Mouse (Mus musculus) embryonic facial prominence, embryonic 12.5 days (tissue): ENCODE results near the gene Slc51a. TPM values are rescaled to one million over a fixed set of nuclear protein-coding genes. Genes with fewer than 3 reads are reported as not detected.

ENCODE experiments used
- ATAC-seq: fragments of 200-750 bp; cut with Nextera tagmentation; 2 replicates; pipeline ENCODE4 v1.8.0; 2017; ENCODE audit not compliant: insufficient number of reproducible peaks, insufficient read depth, low FRiP score, low TSS enrichment
- H3K27ac ChIP-seq: fragments of 300-500 bp; sonication (generic); 2 replicates; pipeline ENCODE4 v1.5.1; 2016; ENCODE audit warnings: mild to moderate bottlenecking
- H3K27me3 ChIP-seq: fragments of 300-500 bp; sonication (generic); 2 replicates; pipeline ENCODE4 v1.6.1; 2016; ENCODE audit warnings: mild to moderate bottlenecking, moderate library complexity
- H3K36me3 ChIP-seq: fragments of 300-500 bp; sonication (generic); 2 replicates; pipeline ENCODE4 v1.6.1; 2016; ENCODE audit warnings: mild to moderate bottlenecking
- H3K4me1 ChIP-seq: fragments of 300-500 bp; sonication (generic); 2 replicates; pipeline ENCODE4 v1.6.1; 2016
- H3K4me2 ChIP-seq: fragments of 300-500 bp; sonication (generic); replicated peaks from 2 replicates; pipeline ENCODE4 v1.6.1; 2016; ENCODE audit warnings: mild to moderate bottlenecking, moderate library complexity
- H3K4me3 ChIP-seq: fragments of 300-500 bp; sonication (generic); 2 replicates; pipeline ENCODE4 v1.5.1; 2016; ENCODE audit warnings: mild to moderate bottlenecking
- H3K9ac ChIP-seq: fragments of 300-500 bp; sonication (generic); 2 replicates; pipeline ENCODE4 v1.6.1; 2016; ENCODE audit warnings: mild to moderate bottlenecking, moderate library complexity
- H3K9me3 ChIP-seq: fragments of 300-500 bp; sonication (generic); 2 replicates; pipeline ENCODE4 v1.6.1; 2016; ENCODE audit warnings: mild to moderate bottlenecking, moderate library complexity
- WGBS: fragments of 180-500 bp; shearing (Covaris S2); methylation state at CpG from one replicate; pipeline ENCODE4 v1.1.7; 2016; 5-methylcytosine and 5-hydroxymethylcytosine counted together
- polyA plus RNA-seq: library from polyadenylated mRNA; unstranded; fragments of >200 nt; fragmentation: Nextera tagmentation; extraction: Ambion mirVana; gene quantifications from 2 replicates; pipeline ENCODE4 v1.2.1, GENCODE M21; 2016

The Slc51a gene
- polyA plus RNA-seq, 1 experiment from 2014 or later = 0.33 TPM

DNA sequence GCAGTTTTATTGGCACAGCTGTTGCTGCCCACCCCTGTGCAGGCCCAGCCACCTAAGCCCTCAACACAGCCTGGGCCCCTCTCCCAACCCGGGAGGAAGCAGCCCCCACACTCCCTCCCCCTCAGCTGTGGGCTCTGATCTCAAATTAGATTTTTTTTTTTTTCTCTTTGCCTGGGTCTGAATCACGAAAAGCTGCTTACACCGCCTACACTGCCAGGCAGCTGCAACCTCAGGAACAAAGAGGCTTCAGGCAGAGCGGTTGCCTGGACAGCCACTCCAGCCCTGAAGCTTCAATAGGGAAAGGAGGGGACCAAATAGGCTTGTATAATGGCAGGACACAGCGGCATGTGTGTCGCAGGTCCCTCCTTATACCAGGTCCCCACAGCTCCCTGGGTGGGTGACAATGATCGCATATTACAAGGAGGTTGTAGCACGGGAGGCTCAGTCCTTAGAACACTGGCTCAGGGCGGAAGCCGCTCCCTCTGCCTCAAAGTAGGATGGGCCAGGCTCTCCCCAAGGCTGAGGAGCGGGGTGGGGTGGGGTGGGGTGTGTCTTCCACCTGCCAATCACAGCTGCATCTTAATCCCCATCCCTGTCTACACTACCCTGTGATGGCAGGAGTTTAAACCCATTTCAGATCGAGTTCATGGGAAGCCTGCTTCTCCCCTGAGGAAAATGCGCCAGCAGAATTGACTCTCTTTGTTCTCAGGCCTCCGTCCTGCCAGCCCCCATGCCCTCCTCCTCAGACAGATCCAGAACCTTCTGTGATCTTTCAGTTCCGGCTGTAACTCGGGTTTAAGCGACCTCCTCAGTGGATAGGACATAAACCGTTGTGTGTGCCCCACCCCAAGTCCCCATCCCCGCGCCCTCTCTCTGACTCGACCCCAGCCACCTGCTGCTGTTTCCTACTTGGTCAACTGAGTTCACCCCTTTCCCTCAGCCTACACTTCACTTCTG lies 28.6 kb upstream of the Slc51a start:
- no peaks in the 10 kb centered on the region for H3K27me3 ChIP-seq
- H3K36me3 ChIP-seq = no peaks in the 10 kb centered on the region
- peak overlapping the region; percentile 94 for H3K27ac ChIP-seq
- peak; percentile 86 for ATAC-seq
- peak overlapping the region; percentile 54 for H3K9ac ChIP-seq
- H3K9me3 ChIP-seq = no peaks in the 10 kb centered on the region
- peaks cover 13% of the 10 kb centered on the region; the same call in 1 of the 2 replicates for H3K4me1 ChIP-seq
- H3K4me3 ChIP-seq = 0 out of 2 replicates have a peak overlapping the region, but pooled peaks have one; percentile 9
- 12% methylated on average over 21 of the region's 21 CpGs for WGBS
- H3K4me2 ChIP-seq = peak overlapping the region; percentile 46

DNA sequence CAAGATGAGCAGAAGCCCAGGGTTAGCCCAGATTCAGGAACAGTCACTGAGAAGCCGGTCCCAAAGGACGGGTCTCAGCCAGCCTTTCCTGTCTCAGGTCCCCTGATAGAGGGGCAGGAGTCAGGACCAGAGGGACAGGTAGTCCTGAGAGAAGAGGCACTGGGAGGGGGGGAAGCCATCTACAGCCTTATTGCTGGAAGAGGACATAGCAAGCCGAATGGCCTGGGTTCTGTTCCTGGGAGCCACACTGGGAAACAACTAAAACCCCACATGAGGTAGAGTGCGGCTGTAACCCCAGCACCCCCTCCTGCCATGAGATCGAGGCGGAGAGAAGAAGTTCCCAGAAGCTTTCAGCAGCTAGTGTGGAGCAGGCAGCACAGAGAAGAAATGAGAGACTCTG lies 26.3 kb upstream of the Slc51a start:
- H3K36me3 ChIP-seq = no peaks in the 10 kb centered on the region
- H3K9me3 ChIP-seq = no peaks in the 10 kb centered on the region
- H3K9ac ChIP-seq = no peak overlapping the region
- H3K27me3 ChIP-seq = no peaks in the 10 kb centered on the region
- no peak for ATAC-seq
- H3K27ac ChIP-seq = no peak overlapping the region
- 87% methylated on average over 6 of the region's 6 CpGs for WGBS
- H3K4me2 ChIP-seq = no peak overlapping the region
- peaks cover 16% of the 10 kb centered on the region; the same call in 1 of the 2 replicates for H3K4me1 ChIP-seq
- no peak overlapping the region for H3K4me3 ChIP-seq

DNA sequence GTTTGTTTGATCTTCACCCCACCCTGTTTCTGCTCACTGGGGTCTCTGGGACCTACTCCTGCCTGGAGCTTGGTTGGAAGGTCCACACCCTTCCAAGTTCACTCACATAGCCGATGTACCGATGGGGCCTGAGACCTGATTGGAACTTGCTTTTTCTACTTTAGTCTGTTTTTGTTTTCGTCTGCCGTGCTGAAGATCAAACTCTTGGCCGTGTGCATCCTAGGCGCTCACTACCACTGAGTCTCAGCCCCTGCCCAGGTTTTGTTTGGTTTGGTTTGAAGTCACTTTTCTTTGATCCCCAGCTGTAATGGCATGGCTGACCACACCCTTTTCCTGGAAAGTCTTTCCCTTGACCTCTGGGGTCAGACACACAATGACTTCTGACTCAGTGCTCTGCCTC lies 25.7 kb upstream of the Slc51a start:
- WGBS = 82% methylated on average over 6 of the region's 6 CpGs
- Histone ChIP-seq H3K27me3 (no peaks in the 10 kb centered on the region), H3K9me3 (no peaks in the 10 kb centered on the region), H3K4me1 (peaks cover 16% of the 10 kb centered on the region; the same call in 1 of the 2 replicates), H3K27ac (no peak overlapping the region), H3K36me3 (no peaks in the 10 kb centered on the region), H3K4me3 (no peak overlapping the region), H3K4me2 (no peak overlapping the region), H3K9ac (no peak overlapping the region)
- no peak for ATAC-seq

DNA sequence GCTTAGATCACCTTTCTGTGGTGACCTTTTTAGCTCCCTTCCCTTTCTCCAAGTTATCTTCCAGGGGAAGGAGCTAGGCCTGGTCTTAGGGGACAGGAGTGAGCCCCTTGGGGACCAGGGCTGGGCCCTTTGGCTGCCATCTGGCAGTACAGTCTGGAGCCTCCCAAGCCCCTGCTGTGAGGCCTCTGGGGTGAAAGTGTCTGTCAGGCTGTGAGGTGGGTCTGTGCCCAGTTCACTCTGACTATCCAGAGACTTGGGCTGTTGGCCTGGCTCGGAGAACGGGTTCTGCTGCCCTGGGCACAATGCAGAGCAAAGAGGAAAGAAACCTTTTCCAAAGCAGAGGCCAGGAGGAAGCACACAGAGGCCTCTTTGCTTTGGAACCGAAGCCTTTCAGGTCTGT lies 25.2 kb upstream of the Slc51a start:
- no peak overlapping the region for H3K27ac ChIP-seq
- H3K36me3 ChIP-seq = no peaks in the 10 kb centered on the region
- no peak overlapping the region for H3K4me3 ChIP-seq
- H3K4me2 ChIP-seq = no peak overlapping the region
- 77% methylated on average over 3 of the region's 3 CpGs for WGBS
- H3K9ac ChIP-seq = no peak overlapping the region
- H3K9me3 ChIP-seq = no peaks in the 10 kb centered on the region
- H3K4me1 ChIP-seq = peaks cover 16% of the 10 kb centered on the region; the same call in 1 of the 2 replicates
- no peaks in the 10 kb centered on the region for H3K27me3 ChIP-seq
- ATAC-seq = no peak

DNA sequence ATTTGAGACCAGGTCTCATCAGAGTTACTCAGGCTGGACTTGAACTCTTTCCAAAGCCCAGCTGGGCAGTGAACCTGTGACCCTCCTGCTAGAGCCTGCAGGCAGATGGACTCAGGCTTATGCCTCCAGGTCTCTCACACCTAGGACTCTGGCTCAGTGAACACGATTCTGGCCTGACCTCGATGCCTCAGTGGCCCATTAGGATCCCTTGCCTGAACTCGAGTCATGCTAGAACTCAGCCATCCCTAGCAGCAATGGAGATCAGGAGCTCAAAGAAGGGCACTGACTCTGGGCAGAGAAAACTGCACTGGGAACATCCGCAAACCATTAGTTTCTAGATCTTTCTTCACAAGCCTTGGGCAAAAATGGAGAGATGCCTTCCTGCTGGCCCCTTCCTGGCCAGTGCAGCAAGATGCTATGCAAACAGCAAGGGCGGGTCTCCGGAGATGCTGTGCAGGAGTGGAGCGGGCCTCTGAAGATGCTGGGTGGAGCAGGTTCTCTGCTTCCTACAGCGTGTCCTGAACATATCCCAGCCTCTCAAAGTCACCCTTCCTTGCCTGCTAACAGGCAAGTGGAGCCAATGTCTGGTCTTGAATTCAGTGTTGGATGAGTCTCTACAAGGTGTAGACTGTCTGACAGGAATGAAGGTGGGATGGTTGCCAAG lies 24.3 kb upstream of the Slc51a start:
- ATAC-seq = no peak
- H3K4me1 ChIP-seq = peaks cover 16% of the 10 kb centered on the region; the same call in 1 of the 2 replicates
- H3K9me3 ChIP-seq = no peaks in the 10 kb centered on the region
- no peak overlapping the region for H3K4me2 ChIP-seq
- no peak overlapping the region for H3K4me3 ChIP-seq
- WGBS = 88% methylated on average over 8 of the region's 8 CpGs
- no peaks in the 10 kb centered on the region for H3K36me3 ChIP-seq
- no peak overlapping the region for H3K9ac ChIP-seq
- H3K27ac ChIP-seq = no peak overlapping the region
- no peaks in the 10 kb centered on the region for H3K27me3 ChIP-seq

DNA sequence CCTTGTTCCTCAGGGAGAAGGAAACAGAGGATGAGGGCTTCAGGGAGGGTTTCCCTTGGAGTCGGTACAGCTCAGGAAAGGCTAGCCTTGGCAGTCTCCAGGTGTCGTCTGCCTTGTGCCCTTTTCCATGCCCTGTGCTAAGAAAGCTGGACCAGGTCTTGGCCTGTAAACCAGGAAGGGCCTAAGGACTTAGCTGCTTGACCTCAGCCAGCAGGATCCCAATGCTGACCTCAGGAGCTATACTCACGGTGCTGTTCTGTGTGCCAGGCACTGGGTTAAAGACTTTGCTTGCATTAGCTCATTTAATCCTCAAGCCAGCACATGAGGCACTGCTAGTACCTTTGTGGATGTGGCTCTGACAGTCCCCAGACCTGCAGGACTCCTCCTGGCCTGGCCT lies 23.7 kb upstream of the Slc51a start:
- Histone ChIP-seq H3K36me3 (no peaks in the 10 kb centered on the region), H3K27me3 (no peaks in the 10 kb centered on the region), H3K9ac (no peak overlapping the region), H3K27ac (0 out of 2 replicates have a peak overlapping the region, but pooled peaks have one; percentile 43), H3K9me3 (no peaks in the 10 kb centered on the region), H3K4me3 (no peak overlapping the region), H3K4me1 (peaks cover 12% of the 10 kb centered on the region; the same call in 1 of the 2 replicates), H3K4me2 (no peak overlapping the region)
- no peak for ATAC-seq
- WGBS = 69% methylated on average over 3 of the region's 3 CpGs

DNA sequence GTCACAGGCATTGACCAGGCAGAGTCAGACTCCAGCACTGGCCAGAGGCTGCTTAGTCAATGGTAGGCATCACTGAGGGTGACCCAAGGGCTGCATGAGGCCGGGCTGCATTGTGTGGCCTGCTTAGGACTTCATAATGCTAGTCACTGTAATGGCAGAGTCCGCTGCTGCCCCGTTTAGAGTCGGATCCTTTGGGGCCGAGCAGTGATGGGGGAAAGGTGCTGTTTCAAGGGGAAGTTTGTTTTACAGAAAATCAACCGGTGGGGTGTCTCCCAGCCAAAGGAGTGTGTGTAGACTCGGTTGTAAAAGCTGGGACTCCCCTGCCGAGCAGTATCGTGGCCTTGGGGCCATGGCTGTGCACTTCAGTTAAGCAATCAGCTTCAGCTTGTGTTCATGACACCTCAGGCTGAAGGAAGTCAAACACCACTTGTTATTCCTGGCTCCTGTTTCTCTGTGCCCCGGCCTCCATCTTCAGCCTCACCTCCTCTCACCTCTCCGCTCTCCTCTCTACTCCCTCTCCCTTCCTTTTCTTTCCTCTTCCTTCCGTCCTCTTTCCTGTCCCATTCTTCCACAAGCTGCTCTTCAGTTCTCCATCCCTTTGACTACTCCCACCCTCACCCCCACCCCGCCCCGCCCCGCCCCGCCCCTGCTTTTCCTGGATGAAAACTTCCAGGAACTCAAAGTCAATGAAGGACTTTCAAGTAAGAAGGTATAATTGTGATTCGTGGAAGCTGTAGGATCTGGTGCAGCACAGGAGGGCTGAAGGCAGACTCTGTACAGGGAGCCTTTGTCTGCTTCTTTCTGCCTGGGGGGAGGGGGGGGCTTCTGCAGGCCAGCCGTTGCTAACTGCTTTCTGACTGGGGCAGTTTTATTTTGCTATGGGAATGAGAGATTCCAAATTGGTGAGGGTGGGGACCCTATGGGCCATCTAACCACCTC lies 23.0 kb upstream of the Slc51a start:
- 0 out of 2 replicates have a peak, but pooled peaks cover 4% of the 10 kb centered on the region for H3K27me3 ChIP-seq
- no peak for ATAC-seq
- H3K9me3 ChIP-seq = no peaks in the 10 kb centered on the region
- no peak overlapping the region for H3K9ac ChIP-seq
- WGBS = 67% methylated on average over 18 of the region's 18 CpGs
- no peak overlapping the region for H3K4me3 ChIP-seq
- peaks cover 6% of the 10 kb centered on the region; the same call in 1 of the 2 replicates for H3K4me1 ChIP-seq
- no peak overlapping the region for H3K4me2 ChIP-seq
- H3K36me3 ChIP-seq = no peaks in the 10 kb centered on the region
- 0 out of 2 replicates have a peak overlapping the region, but pooled peaks have one; percentile 43 for H3K27ac ChIP-seq

DNA sequence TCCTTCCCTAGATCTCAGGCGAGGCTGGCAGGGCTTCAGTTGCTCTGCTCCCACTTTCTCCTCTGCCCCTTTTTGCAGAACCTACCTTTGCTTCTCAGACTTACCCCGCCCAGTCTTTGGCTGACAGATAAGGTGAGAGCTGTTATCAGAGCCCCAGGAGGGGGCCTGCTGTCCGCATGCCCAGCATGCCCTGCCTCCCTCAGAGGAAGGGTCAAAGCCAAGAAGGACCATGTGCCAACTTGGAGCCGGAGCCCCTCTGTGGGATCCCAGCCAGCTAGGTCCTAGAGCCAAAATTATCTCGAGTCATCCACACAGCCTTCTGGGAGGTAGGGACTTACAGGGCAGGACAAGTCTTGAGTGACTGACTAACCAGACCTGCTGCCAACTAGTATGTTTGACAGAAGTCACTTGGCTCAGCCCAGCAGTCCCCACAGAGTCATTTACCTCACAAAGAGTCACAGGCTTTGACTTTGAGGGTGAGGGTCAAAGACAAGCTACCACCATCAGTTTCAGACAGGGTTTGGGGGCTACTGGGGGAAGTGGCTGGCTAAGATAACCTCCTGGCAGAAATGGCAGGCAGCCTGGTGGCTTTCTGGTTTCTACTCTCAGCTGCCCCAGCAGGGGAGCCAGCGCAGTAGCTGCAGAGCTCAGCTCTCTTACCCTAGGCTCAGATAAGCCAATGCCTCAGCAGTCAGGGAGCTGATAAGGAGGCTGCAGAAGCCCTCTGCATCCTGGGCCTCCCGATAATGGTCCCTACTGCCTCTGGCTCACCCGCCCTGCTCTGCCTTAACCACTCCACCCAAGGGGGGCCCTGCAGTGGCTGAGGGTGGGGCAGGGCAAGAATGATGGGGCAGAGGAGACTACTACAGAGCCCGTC lies 21.6 kb upstream of the Slc51a start:
- Histone ChIP-seq H3K4me2 (no peak overlapping the region), H3K9ac (no peak overlapping the region), H3K27me3 (0 out of 2 replicates have a peak, but pooled peaks cover 4% of the 10 kb centered on the region), H3K4me1 (peaks cover 3% of the 10 kb centered on the region; the same call in 1 of the 2 replicates), H3K9me3 (no peaks in the 10 kb centered on the region), H3K27ac (0 out of 2 replicates have a peak overlapping the region, but pooled peaks have one; percentile 12), H3K36me3 (no peaks in the 10 kb centered on the region), H3K4me3 (no peak overlapping the region)
- no peak for ATAC-seq
- 65% methylated on average over 9 of the region's 9 CpGs for WGBS

DNA sequence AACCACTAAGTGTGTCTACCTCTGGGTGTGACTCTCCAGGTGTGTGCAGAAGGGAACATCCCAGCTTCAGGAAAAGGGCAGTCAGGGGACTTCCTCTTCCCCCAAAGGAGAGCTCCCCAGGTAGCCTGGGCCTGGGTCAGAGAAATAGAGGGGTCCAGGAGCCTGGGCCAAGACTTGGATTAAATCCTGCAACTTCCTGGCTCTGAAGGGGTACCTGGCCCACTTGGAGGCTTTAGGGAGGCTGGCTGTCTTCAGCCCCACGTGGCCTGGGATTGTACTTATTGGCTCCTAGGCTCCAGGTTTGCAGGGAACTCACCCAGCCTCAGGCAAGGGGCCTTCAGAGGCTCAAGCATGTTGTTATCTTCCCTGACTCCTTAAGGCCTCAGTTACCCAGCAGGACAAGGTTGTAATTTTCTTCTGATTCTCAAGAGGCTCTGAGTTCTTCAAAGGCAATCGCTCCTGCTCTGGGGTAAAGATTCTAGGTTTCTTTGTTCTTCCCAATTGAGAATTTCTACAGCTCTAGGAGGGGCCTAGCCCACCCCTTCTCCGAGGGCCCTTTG lies 20.9 kb upstream of the Slc51a start:
- 0 out of 2 replicates have a peak, but pooled peaks cover 4% of the 10 kb centered on the region for H3K27me3 ChIP-seq
- H3K4me2 ChIP-seq = no peak overlapping the region
- H3K9me3 ChIP-seq = no peaks in the 10 kb centered on the region
- peaks cover 3% of the 10 kb centered on the region; the same call in 1 of the 2 replicates for H3K4me1 ChIP-seq
- H3K4me3 ChIP-seq = no peak overlapping the region
- H3K9ac ChIP-seq = 0 out of 2 replicates have a peak overlapping the region, but pooled peaks have one; percentile 2
- 0 out of 2 replicates have a peak overlapping the region, but pooled peaks have one; percentile 12 for H3K27ac ChIP-seq
- WGBS = 40% methylated on average over 3 of the region's 3 CpGs
- no peaks in the 10 kb centered on the region for H3K36me3 ChIP-seq
- no peak for ATAC-seq

DNA sequence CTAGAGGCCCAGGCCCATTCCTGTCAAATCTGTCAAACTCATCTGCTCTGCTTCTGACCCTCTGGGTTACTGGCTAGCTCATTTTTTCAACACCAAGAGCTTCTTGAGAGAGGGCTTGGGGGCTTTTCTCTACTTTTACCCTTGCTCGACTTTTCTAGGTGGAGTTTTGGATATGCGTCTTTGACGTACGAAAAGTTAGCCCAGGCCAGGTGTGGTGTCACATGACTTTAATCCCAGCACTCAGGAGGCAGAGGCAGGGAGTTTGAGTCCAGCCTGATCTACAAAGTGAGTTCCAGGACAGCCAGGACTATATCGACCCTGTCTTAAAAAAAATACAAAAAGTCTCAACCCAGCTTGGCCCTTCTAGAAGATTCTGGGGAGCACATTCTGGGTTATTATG lies 20.4 kb upstream of the Slc51a start:
- Histone ChIP-seq H3K9ac (no peak overlapping the region), H3K9me3 (no peaks in the 10 kb centered on the region), H3K4me2 (no peak overlapping the region), H3K27me3 (peaks cover 4% of the 10 kb centered on the region; the same call in 1 of the 2 replicates), H3K36me3 (no peaks in the 10 kb centered on the region), H3K4me1 (peaks cover 3% of the 10 kb centered on the region; the same call in 1 of the 2 replicates), H3K4me3 (no peak overlapping the region), H3K27ac (0 out of 2 replicates have a peak overlapping the region, but pooled peaks have one; percentile 12)
- ATAC-seq = no peak
- 81% methylated on average over 5 of the region's 5 CpGs for WGBS
